Mouse (Mus musculus) erythroblast, embryonic 14.5 days (primary cell): ENCODE results near the gene Fbxw2.

Experiments
- GATA1 ChIP-seq: IDR thresholded peaks from 2 replicates; pipeline ENCODE4 v1.6.1; 2012; ENCODE audit warnings: low read length, inconsistent platforms, mixed read lengths
- TAL1 ChIP-seq: IDR thresholded peaks from 3 replicates; pipeline ENCODE4 v1.6.1; 2012; ENCODE audit warnings: low read length, inconsistent platforms, mixed read lengths

- TF ChIP-seq GATA1 (no peak), TAL1 (no peak)
Observed at GRCm38 (mm10) chr2:34770049-34770448, 56.1 kb downstream of the Fbxw2 start.
